Mouse (Mus musculus) G1E (cell line): ENCODE results near the gene Olfr51. TPM values are rescaled to one million over a fixed set of nuclear protein-coding genes. Genes with fewer than 3 reads are reported as not detected.
"Not testable (repeated sequence)": the region's sequence is repeated elsewhere in the genome, so short reads cannot be mapped to it uniquely, and the experiment has no call there.

Experiments
- ATAC-seq: 2 replicates; pipeline ENCODE4 v1.8.0; 2016; ENCODE audit warnings: mild to moderate bottlenecking; ENCODE audit not compliant: insufficient number of reproducible peaks, poor library complexity, low FRiP score, severe bottlenecking; ENCODE audit errors: extremely low read depth
- DNase-seq: peaks from one replicate; pipeline ENCODE4 v3.0.0; 2012; ENCODE audit warnings: low spot score
- H3K27me3 ChIP-seq: 2 replicates; pipeline ENCODE4 v1.6.1; 2012; ENCODE audit warnings: mild to moderate bottlenecking, low read length, inconsistent platforms; ENCODE audit not compliant: insufficient read depth
- H3K36me3 ChIP-seq: replicated peaks from 2 replicates; pipeline ENCODE3; 2012; ENCODE audit warnings: mild to moderate bottlenecking, inconsistent platforms
- H3K4me1 ChIP-seq: 2 replicates; pipeline ENCODE4 v1.6.1; 2012; ENCODE audit warnings: low read depth, low read length, inconsistent platforms, mixed read lengths; ENCODE audit not compliant: insufficient read depth
- H3K4me3 ChIP-seq: 2 replicates; pipeline ENCODE4 v1.5.1; 2012; ENCODE audit warnings: low read depth, mild to moderate bottlenecking, inconsistent platforms, low read length, moderate library complexity, mixed read lengths
- H3K9me3 ChIP-seq: replicated peaks from 2 replicates; pipeline ENCODE4 v1.6.1; 2012; ENCODE audit warnings: inconsistent platforms
- CTCF ChIP-seq: IDR thresholded peaks from 2 replicates; pipeline ENCODE4 v1.5.1; 2012; ENCODE audit warnings: low read depth, low read length, inconsistent platforms, mixed read lengths
- GATA1 ChIP-seq: IDR thresholded peaks from 2 replicates; pipeline ENCODE4 v1.6.1; 2012; ENCODE audit warnings: borderline replicate concordance, low read length, inconsistent platforms, mixed read lengths
- GATA2 ChIP-seq: IDR thresholded peaks from 2 replicates; pipeline ENCODE4 v1.6.1; 2012; ENCODE audit warnings: low read depth, low read length, inconsistent platforms, borderline replicate concordance
- POLR2AphosphoS5 ChIP-seq: IDR thresholded peaks from 2 replicates; pipeline ENCODE4 v1.6.1; 2012; ENCODE audit warnings: low read depth, low read length, inconsistent platforms; ENCODE audit not compliant: insufficient replicate concordance
- TAL1 ChIP-seq: conservative IDR thresholded peaks from 2 replicates; pipeline ENCODE4 v1.6.1; 2012; ENCODE audit warnings: low read depth, low read length, inconsistent platforms, mixed read lengths
- polyA plus RNA-seq: library from polyadenylated mRNA; stranded (reverse); fragments of >175 nt; gene quantifications from 2 replicates; pipeline ENCODE4 v1.2.3, GENCODE M21; 2012
- total RNA-seq, 2 experiments: library from RNA; stranded (forward) in 1 of 2; stranded (reverse) in 1 of 2; fragments of 200-1000 nt in 1 of 2; fragments of >200 nt in 1 of 2; fragmentation: Nextera tagmentation in 1 of 2; gene quantifications; 2 replicates each; pipeline ENCODE4 v1.2.3; 2014 to 2017

Gene Olfr51
- total and polyA plus RNA-seq, 3 experiments, result 0.11 TPM; not detected in 2

DNA sequence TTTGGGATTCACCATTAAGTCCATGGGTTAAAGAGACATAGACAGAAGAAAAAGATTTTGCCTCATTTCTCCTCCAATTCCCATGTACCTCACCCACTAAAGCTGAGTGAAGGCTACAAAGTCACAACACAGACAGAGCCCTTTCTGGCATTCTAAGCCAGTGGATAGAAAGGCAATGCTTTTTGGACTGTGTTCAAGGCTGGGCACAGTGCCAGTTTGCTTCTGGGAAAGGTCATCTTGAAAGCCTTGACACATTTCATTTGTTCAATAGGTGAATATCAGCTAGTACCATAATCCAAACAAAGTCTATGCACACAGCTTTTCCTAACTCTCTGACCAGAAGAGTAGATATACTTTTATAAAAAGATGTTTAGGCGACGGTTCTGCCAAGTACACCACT lies 32.6 kb downstream of the Olfr51 start:
- TF ChIP-seq CTCF, result no peak
- TF ChIP-seq TAL1, result no peak
- no peak for TF ChIP-seq POLR2AphosphoS5
- TF ChIP-seq GATA1, result no peak
- no peak for TF ChIP-seq GATA2
- DNase-seq (no peak), ATAC-seq (no peak)
- H3K4me1 ChIP-seq, result no peaks in the 10 kb centered on the region
- no peaks in the 10 kb centered on the region for H3K36me3 ChIP-seq
- H3K4me3 ChIP-seq, result no peak overlapping the region
- no peaks in the 10 kb centered on the region for H3K27me3 ChIP-seq
- peaks cover 19% of the 10 kb centered on the region for H3K9me3 ChIP-seq

- DNase-seq, H3K4me1 ChIP-seq, H3K27me3 ChIP-seq, ATAC-seq, H3K36me3 ChIP-seq, H3K4me3 ChIP-seq: not testable (repeated sequence)
- H3K9me3 ChIP-seq, result peaks cover 18% of the 10 kb centered on the region
Measured at GRCm38 (mm10) chr11:51044776-51045175, 41.4 kb downstream of the Olfr51 start.

GRCm38 (mm10) chr11:51047809-51048208 lies 44.4 kb downstream of the Olfr51 start, which contains the start of gene Olfr1375:
TSS of gene Olfr1375 (plus strand) at chr11:51048109.
- H3K27me3 ChIP-seq, H3K4me1 ChIP-seq, ATAC-seq, H3K36me3 ChIP-seq, H3K4me3 ChIP-seq, DNase-seq: not testable (repeated sequence)
- H3K9me3 ChIP-seq, result peaks cover 18% of the 10 kb centered on the region

DNA sequence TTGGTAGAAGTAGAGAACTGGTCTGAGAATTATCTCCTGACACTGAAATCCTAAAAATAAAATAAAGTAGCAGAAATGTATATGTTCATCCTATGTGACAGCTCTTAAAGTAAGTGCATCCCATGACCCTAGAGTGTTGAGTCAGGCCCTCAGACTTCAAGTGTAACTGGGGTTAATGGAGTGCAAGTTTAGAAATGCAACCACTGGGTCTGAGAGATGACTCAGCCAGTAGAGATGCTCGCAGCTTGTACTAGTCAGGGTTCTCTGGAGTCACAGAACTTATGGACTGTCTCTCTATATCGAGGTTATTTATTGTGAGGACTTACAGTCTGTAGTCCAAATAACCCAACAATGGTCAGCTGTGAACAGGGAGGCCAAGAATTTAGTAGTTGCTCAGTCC lies 48.3 kb downstream of the Olfr51 start:
- TF ChIP-seq TAL1 (no peak), GATA1 (no peak), GATA2 (no peak), CTCF (no peak), POLR2AphosphoS5 (no peak)
- peaks cover 18% of the 10 kb centered on the region for H3K9me3 ChIP-seq
- H3K4me1 ChIP-seq, result no peaks in the 10 kb centered on the region
- no peaks in the 10 kb centered on the region for H3K36me3 ChIP-seq
- no peaks in the 10 kb centered on the region for H3K27me3 ChIP-seq
- H3K4me3 ChIP-seq, result no peak overlapping the region
- ATAC-seq, result no peak
- DNase-seq, result no peak

DNA sequence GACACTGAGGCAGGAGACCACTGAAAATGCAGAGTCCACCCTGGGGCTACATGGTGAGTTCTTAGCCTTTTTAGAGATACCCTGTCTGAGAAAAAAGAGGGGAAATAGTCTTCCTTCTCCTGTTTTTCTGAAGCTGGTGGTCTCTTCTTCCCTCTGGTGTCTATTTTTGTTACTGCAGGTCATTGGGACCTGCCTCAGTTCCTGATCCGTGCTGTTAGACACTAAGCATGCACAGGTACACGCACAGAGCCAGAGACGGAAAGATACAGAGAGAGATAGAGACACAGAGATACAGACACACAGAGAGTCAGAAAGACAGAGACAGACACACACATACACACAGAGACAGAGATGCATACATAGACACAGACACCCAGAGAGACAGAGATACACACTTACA lies 49.8 kb downstream of the Olfr51 start:
- Histone ChIP-seq H3K36me3 (no peaks in the 10 kb centered on the region), H3K27me3 (no peaks in the 10 kb centered on the region), H3K9me3 (peaks cover 20% of the 10 kb centered on the region), H3K4me3 (no peak overlapping the region), H3K4me1 (no peaks in the 10 kb centered on the region)
- TF ChIP-seq POLR2AphosphoS5 (no peak), TAL1 (no peak), GATA2 (no peak), GATA1 (no peak), CTCF (no peak)
- DNase-seq, result no peak
- ATAC-seq, result no peak

- H3K9me3 ChIP-seq, result peaks cover 33% of the 10 kb centered on the region
- no peak within 1 kb of the TSS for H3K4me3 ChIP-seq
- DNase-seq (no peak), ATAC-seq (no peak)
- no peaks in the 10 kb centered on the region for H3K36me3 ChIP-seq
- TF ChIP-seq POLR2AphosphoS5 (no peak), GATA1 (no peak), GATA2 (no peak), CTCF (no peak), TAL1 (no peak)
- no peaks in the 10 kb centered on the region for H3K27me3 ChIP-seq
- no peaks in the 10 kb centered on the region for H3K4me1 ChIP-seq
Measured at GRCm38 (mm10) chr11:51059151-51059571, 55.8 kb downstream of the Olfr51 start, which contains the start of gene Zfp354a. TSS of gene Zfp354a (plus strand) at chr11:51059257.

Other genes starting within 250 kb of the Olfr51 start
- gene Zfp354c, start 175.9 kb upstream of the Olfr51 start, total RNA-seq (2014; fragmentation: Nextera tagmentation), result not detected in 2 replicates
- under 0.01 and 0.12 TPM in 2 replicates for gene Zfp354c, start 175.9 kb upstream of the Olfr51 start, total RNA-seq (2017)
- not detected in 2 replicates for gene Zfp354c, start 175.9 kb upstream of the Olfr51 start, polyA plus RNA-seq
- not detected in 2 replicates for gene Zfp879, start 162.0 kb upstream of the Olfr51 start, total RNA-seq (2014; fragmentation: Nextera tagmentation)
- 0.05 TPM in 1 of 2 replicates, not detected in the other for gene Zfp879, start 162.0 kb upstream of the Olfr51 start, total RNA-seq (2017)
- not detected in 2 replicates for gene Zfp879, start 162.0 kb upstream of the Olfr51 start, polyA plus RNA-seq
- not detected in 2 replicates for gene Grm6, start 152.9 kb upstream of the Olfr51 start, total RNA-seq (2014; fragmentation: Nextera tagmentation)
- gene Grm6, start 152.9 kb upstream of the Olfr51 start, total RNA-seq (2017), result 0.05 TPM in 1 of 2 replicates, not detected in the other
- 0.01 TPM in 1 of 2 replicates, not detected in the other for gene Grm6, start 152.9 kb upstream of the Olfr51 start, polyA plus RNA-seq
- not detected in 2 replicates for gene Zfp454, start 115.9 kb upstream of the Olfr51 start, total RNA-seq (2014; fragmentation: Nextera tagmentation)
- 0.11 TPM in 1 of 2 replicates, not detected in the other for gene Zfp454, start 115.9 kb upstream of the Olfr51 start, total RNA-seq (2017)
- not detected in 2 replicates for gene Zfp454, start 115.9 kb upstream of the Olfr51 start, polyA plus RNA-seq
- not detected in 2 replicates for gene Zfp2, start 87.4 kb upstream of the Olfr51 start, total RNA-seq (2014; fragmentation: Nextera tagmentation)
- gene Zfp2, start 87.4 kb upstream of the Olfr51 start, total RNA-seq (2017), result not detected in 2 replicates
- gene Zfp2, start 87.4 kb upstream of the Olfr51 start, polyA plus RNA-seq, result not detected in 2 replicates
- not detected in 2 replicates for gene Zfp354b, start 72.0 kb upstream of the Olfr51 start, total RNA-seq (2014; fragmentation: Nextera tagmentation)
- 0.11 and 0.12 TPM in 2 replicates for gene Zfp354b, start 72.0 kb upstream of the Olfr51 start, total RNA-seq (2017)
- not detected in 2 replicates for gene Zfp354b, start 72.0 kb upstream of the Olfr51 start, polyA plus RNA-seq
- not detected in 2 replicates for gene 4933414I15Rik, start 59.8 kb upstream of the Olfr51 start, total RNA-seq (2014; fragmentation: Nextera tagmentation)
- 0.06 TPM in 1 of 2 replicates, not detected in the other for gene 4933414I15Rik, start 59.8 kb upstream of the Olfr51 start, total RNA-seq (2017)
- gene 4933414I15Rik, start 59.8 kb upstream of the Olfr51 start, polyA plus RNA-seq, result not detected in 2 replicates
- gene Prop1, start 49.8 kb upstream of the Olfr51 start, total RNA-seq (2014; fragmentation: Nextera tagmentation), result not detected in 2 replicates
- gene Prop1, start 49.8 kb upstream of the Olfr51 start, total RNA-seq (2017), result not detected in 2 replicates
- gene Prop1, start 49.8 kb upstream of the Olfr51 start, polyA plus RNA-seq, result not detected in 2 replicates
- gene Olfr1378, start 37.1 kb upstream of the Olfr51 start, total RNA-seq (2014; fragmentation: Nextera tagmentation), result not detected in 2 replicates
- 0.06 and 0.16 TPM in 2 replicates for gene Olfr1378, start 37.1 kb upstream of the Olfr51 start, total RNA-seq (2017)
- not detected in 2 replicates for gene Olfr1378, start 37.1 kb upstream of the Olfr51 start, polyA plus RNA-seq
- not detected in 2 replicates for gene Olfr1377, start 21.6 kb upstream of the Olfr51 start, total RNA-seq (2014; fragmentation: Nextera tagmentation)
- 0.38 TPM in 1 of 2 replicates, not detected in the other for gene Olfr1377, start 21.6 kb upstream of the Olfr51 start, total RNA-seq (2017)
- not detected in 2 replicates for gene Olfr1377, start 21.6 kb upstream of the Olfr51 start, polyA plus RNA-seq
- not detected in 2 replicates for gene Olfr54, start 10.6 kb downstream of the Olfr51 start, total RNA-seq (2014; fragmentation: Nextera tagmentation)
- 0.05 and 0.06 TPM in 2 replicates for gene Olfr54, start 10.6 kb downstream of the Olfr51 start, total RNA-seq (2017)
- not detected in 2 replicates for gene Olfr54, start 10.6 kb downstream of the Olfr51 start, polyA plus RNA-seq
- not detected in 2 replicates for gene Olfr1375, start 44.5 kb downstream of the Olfr51 start, total RNA-seq (2014; fragmentation: Nextera tagmentation)
- not detected in 2 replicates for gene Olfr1375, start 44.5 kb downstream of the Olfr51 start, total RNA-seq (2017)
- not detected in 2 replicates for gene Olfr1375, start 44.5 kb downstream of the Olfr51 start, polyA plus RNA-seq
- gene Zfp354a, start 55.7 kb downstream of the Olfr51 start, total RNA-seq (2014; fragmentation: Nextera tagmentation), result not detected in 2 replicates
- gene Zfp354a, start 55.7 kb downstream of the Olfr51 start, total RNA-seq (2017), result 0.23 TPM in 1 of 2 replicates, not detected in the other
- not detected in 2 replicates for gene Zfp354a, start 55.7 kb downstream of the Olfr51 start, polyA plus RNA-seq
- gene Gm12569, start 216.9 kb downstream of the Olfr51 start, total RNA-seq (2014; fragmentation: Nextera tagmentation), result not detected in 2 replicates
- not detected in 2 replicates for gene Gm12569, start 216.9 kb downstream of the Olfr51 start, total RNA-seq (2017)
- not detected in 2 replicates for gene Gm12569, start 216.9 kb downstream of the Olfr51 start, polyA plus RNA-seq